Mouse (Mus musculus): Measurements from ENCODE around the gene Dmpk. TPM values are rescaled to one million over a fixed set of nuclear protein-coding genes. Genes with fewer than 3 reads are reported as not detected.
A peak's percentile ranks its signal among the peaks of the same experiment; 100 is the strongest.

Dmpk gene
- polyA plus RNA-seq, 1 experiment from 2014 or later, result 91.3 TPM

- DNase-seq (ENCODE audit: low spot score) (peak; percentile 94), ATAC-seq (ENCODE audit: low FRiP score, low TSS enrichment) (peak; percentile 96)
- 2% methylated on average over 34 of the region's 34 CpGs for WGBS
- no peaks in the 10 kb centered on the region for H3K9me3 ChIP-seq (ENCODE audit: control insufficient read depth, low read length)
- H3K36me3 ChIP-seq (ENCODE audit: control insufficient read depth, insufficient read depth, low read length), result no peaks in the 10 kb centered on the region
- peak within 1 kb of the TSS; percentile 45 for H3K27ac ChIP-seq (replicated peaks)
- peak within 1 kb of the TSS; percentile 62 for H3K4me3 ChIP-seq (ENCODE audit: low read depth, low read length)
- TF ChIP-seq CTCF (IDR thresholded peaks at IDR 0.05; ENCODE audit: low read depth) (no peak), EP300 (optimal IDR thresholded peaks at IDR 0.05) (no peak)
- H3K27me3 ChIP-seq (ENCODE audit: control insufficient read depth, insufficient read depth, low read length), result no peaks in the 10 kb centered on the region
- no peaks in the 10 kb centered on the region; the same call in 1 of the 2 replicates for H3K4me1 ChIP-seq (replicated peaks; ENCODE audit: control insufficient read depth, insufficient read depth)
- H3K9ac ChIP-seq (ENCODE audit: low read length), result peak within 1 kb of the TSS; percentile 73
- peak within 1 kb of the TSS; percentile 87 for H3K4me2 ChIP-seq (replicated peaks; ENCODE audit: low read depth)
Observed at GRCm38 (mm10) chr7:19119631-19120429, 36.2 kb downstream of the Dmpk start, which contains the start of gene Fbxo46. Fbxo46 (plus strand) TSS chr7:19119859.

GRCm38 (mm10) chr7:19121686-19122085, 38.0 kb downstream of the Dmpk start:
- Histone ChIP-seq H3K9ac (ENCODE audit: low read length) (no peak overlapping the region), H3K4me1 (replicated peaks; ENCODE audit: control insufficient read depth, insufficient read depth) (no peaks in the 10 kb centered on the region; the same call in 1 of the 2 replicates), H3K9me3 (ENCODE audit: control insufficient read depth, low read length) (no peaks in the 10 kb centered on the region), H3K27ac (replicated peaks) (no peak overlapping the region), H3K4me2 (replicated peaks; ENCODE audit: low read depth) (no peak overlapping the region), H3K36me3 (ENCODE audit: control insufficient read depth, insufficient read depth, low read length) (peaks cover 4% of the 10 kb centered on the region; the same call in 1 of the 2 replicates), H3K4me3 (ENCODE audit: low read depth, low read length) (no peak overlapping the region), H3K27me3 (ENCODE audit: control insufficient read depth, insufficient read depth, low read length) (no peaks in the 10 kb centered on the region)
- DNase-seq (ENCODE audit: low spot score), result no peak
- no peak for TF ChIP-seq EP300 (optimal IDR thresholded peaks at IDR 0.05)
- TF ChIP-seq CTCF (IDR thresholded peaks at IDR 0.05; ENCODE audit: low read depth), result no peak
- no peak for ATAC-seq (ENCODE audit: low FRiP score, low TSS enrichment)
- 78% methylated on average over 4 of the region's 4 CpGs for WGBS

DNA sequence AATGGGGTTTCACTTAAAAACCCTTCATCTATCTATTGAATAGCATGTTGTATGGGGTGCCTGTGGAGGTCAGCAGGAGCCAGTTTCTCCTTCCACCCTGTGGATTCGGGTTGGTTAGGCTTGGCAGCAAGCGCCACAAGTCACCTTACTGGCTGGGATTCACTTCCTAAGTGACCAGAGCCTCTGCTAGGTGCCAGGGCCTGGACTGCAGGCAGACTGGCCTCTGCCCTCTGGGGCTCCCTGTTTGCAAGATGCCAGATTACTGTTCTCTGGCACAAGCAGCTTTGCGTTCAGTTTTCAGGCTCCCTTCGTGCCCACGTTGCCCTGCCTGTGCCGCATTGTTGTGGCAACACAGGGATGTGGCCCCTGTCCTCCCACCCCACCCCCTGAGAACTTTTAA, 41.1 kb downstream of the Dmpk start:
- H3K4me2 ChIP-seq (replicated peaks; ENCODE audit: low read depth), result no peak overlapping the region
- no peak overlapping the region for H3K4me3 ChIP-seq (ENCODE audit: low read depth, low read length)
- ATAC-seq (ENCODE audit: low FRiP score, low TSS enrichment) (no peak), DNase-seq (ENCODE audit: low spot score) (no peak)
- no peak for TF ChIP-seq CTCF (IDR thresholded peaks at IDR 0.05; ENCODE audit: low read depth)
- TF ChIP-seq EP300 (optimal IDR thresholded peaks at IDR 0.05), result no peak
- H3K27ac ChIP-seq (replicated peaks), result no peak overlapping the region
- 84% methylated on average over 6 of the region's 6 CpGs for WGBS
- H3K9me3 ChIP-seq (ENCODE audit: control insufficient read depth, low read length), result no peaks in the 10 kb centered on the region
- H3K9ac ChIP-seq (ENCODE audit: low read length), result no peak overlapping the region
- H3K27me3 ChIP-seq (ENCODE audit: control insufficient read depth, insufficient read depth, low read length), result no peaks in the 10 kb centered on the region
- H3K36me3 ChIP-seq (ENCODE audit: control insufficient read depth, insufficient read depth, low read length), result peaks cover 4% of the 10 kb centered on the region; the same call in 1 of the 2 replicates
- no peaks in the 10 kb centered on the region; the same call in 1 of the 2 replicates for H3K4me1 ChIP-seq (replicated peaks; ENCODE audit: control insufficient read depth, insufficient read depth)

GRCm38 (mm10) chr7:19127744-19128143, 44.1 kb downstream of the Dmpk start:
- H3K4me3 ChIP-seq (ENCODE audit: low read depth, low read length), result no peak overlapping the region
- TF ChIP-seq CTCF (IDR thresholded peaks at IDR 0.05; ENCODE audit: low read depth) (no peak), EP300 (optimal IDR thresholded peaks at IDR 0.05) (no peak)
- ATAC-seq (ENCODE audit: low FRiP score, low TSS enrichment), result no peak
- no peak overlapping the region for H3K9ac ChIP-seq (ENCODE audit: low read length)
- no peak overlapping the region for H3K4me2 ChIP-seq (replicated peaks; ENCODE audit: low read depth)
- H3K36me3 ChIP-seq (ENCODE audit: control insufficient read depth, insufficient read depth, low read length), result peaks cover 4% of the 10 kb centered on the region; the same call in 1 of the 2 replicates
- 0 out of 2 replicates have a peak, but pooled peaks cover 2% of the 10 kb centered on the region for H3K4me1 ChIP-seq (replicated peaks; ENCODE audit: control insufficient read depth, insufficient read depth)
- no peaks in the 10 kb centered on the region for H3K9me3 ChIP-seq (ENCODE audit: control insufficient read depth, low read length)
- H3K27me3 ChIP-seq (ENCODE audit: control insufficient read depth, insufficient read depth, low read length), result no peaks in the 10 kb centered on the region
- DNase-seq (ENCODE audit: low spot score), result no peak
- H3K27ac ChIP-seq (replicated peaks), result no peak overlapping the region
- WGBS, result 75% methylated on average over 5 of the region's 5 CpGs

DNA sequence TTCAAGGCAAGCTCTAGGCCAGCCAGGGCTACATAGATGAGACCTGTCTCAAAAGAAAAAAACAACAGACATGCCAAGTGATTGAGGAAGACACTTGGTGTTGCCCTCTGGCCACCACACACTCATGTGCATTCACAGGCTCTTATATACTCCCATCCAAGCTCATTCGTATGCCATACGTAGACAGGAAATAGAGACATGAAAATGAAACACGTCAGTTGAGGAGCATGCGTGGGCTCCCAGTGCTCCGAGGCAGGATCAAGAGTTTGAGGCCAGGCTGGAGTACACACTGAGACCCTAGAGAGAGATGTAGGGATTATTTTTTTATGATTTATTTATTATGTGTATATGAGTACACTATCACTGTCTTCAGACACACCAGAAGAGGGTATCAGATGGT, 45.7 kb downstream of the Dmpk start:
- no peak overlapping the region for H3K27ac ChIP-seq (replicated peaks)
- TF ChIP-seq EP300 (optimal IDR thresholded peaks at IDR 0.05) (no peak), CTCF (IDR thresholded peaks at IDR 0.05; ENCODE audit: low read depth) (no peak)
- H3K9ac ChIP-seq (ENCODE audit: low read length), result no peak overlapping the region
- H3K4me2 ChIP-seq (replicated peaks; ENCODE audit: low read depth), result no peak overlapping the region
- no peaks in the 10 kb centered on the region for H3K9me3 ChIP-seq (ENCODE audit: control insufficient read depth, low read length)
- H3K4me3 ChIP-seq (ENCODE audit: low read depth, low read length), result no peak overlapping the region
- WGBS, result 86% methylated on average over 5 of the region's 5 CpGs
- H3K27me3 ChIP-seq (ENCODE audit: control insufficient read depth, insufficient read depth, low read length), result no peaks in the 10 kb centered on the region
- ATAC-seq (ENCODE audit: low FRiP score, low TSS enrichment) (no peak), DNase-seq (ENCODE audit: low spot score) (no peak)
- 0 out of 2 replicates have a peak, but pooled peaks cover 2% of the 10 kb centered on the region for H3K4me1 ChIP-seq (replicated peaks; ENCODE audit: control insufficient read depth, insufficient read depth)
- H3K36me3 ChIP-seq (ENCODE audit: control insufficient read depth, insufficient read depth, low read length), result peaks cover 4% of the 10 kb centered on the region; the same call in 1 of the 2 replicates

DNA sequence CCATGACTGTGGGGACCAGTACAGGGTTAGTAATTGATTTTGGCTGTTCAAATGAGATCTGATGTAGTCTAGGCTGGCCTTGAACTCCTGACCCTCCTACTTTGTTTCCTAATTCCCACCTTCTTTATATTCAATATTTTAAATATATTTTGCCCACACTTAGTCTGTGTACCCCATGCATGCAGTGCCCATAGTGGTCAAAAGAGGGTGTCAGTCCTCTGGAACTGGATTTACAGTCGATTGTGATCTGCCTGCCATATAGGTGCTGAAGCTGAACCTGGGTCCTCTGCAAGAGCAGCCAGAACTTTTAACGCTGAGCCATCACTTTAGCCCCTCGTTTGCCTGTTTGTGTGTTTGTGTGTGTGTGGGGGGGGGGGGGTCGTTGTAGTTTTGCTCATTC, 47.0 kb downstream of the Dmpk start:
- TF ChIP-seq CTCF (IDR thresholded peaks at IDR 0.05; ENCODE audit: low read depth), result peak; percentile 49
- TF ChIP-seq EP300 (optimal IDR thresholded peaks at IDR 0.05), result no peak
- 0 out of 2 replicates have a peak, but pooled peaks cover 2% of the 10 kb centered on the region for H3K4me1 ChIP-seq (replicated peaks; ENCODE audit: control insufficient read depth, insufficient read depth)
- WGBS, result 15% methylated on average over 4 of the region's 4 CpGs
- peak overlapping the region; percentile 17; the same call in 1 of the 2 replicates for H3K4me3 ChIP-seq (ENCODE audit: low read depth, low read length)
- no peak for DNase-seq (ENCODE audit: low spot score)
- H3K9me3 ChIP-seq (ENCODE audit: control insufficient read depth, low read length), result no peaks in the 10 kb centered on the region
- H3K27me3 ChIP-seq (ENCODE audit: control insufficient read depth, insufficient read depth, low read length), result no peaks in the 10 kb centered on the region
- peak overlapping the region; percentile 24; the same call in 1 of the 2 replicates for H3K9ac ChIP-seq (ENCODE audit: low read length)
- no peak for ATAC-seq (ENCODE audit: low FRiP score, low TSS enrichment)
- peaks cover 4% of the 10 kb centered on the region for H3K36me3 ChIP-seq (ENCODE audit: control insufficient read depth, insufficient read depth, low read length)
- peak overlapping the region; percentile 48 for H3K4me2 ChIP-seq (replicated peaks; ENCODE audit: low read depth)
- H3K27ac ChIP-seq (replicated peaks), result peak overlapping the region; percentile 71

Measured in stomach, postnatal 0 days (tissue).